Mouse (Mus musculus): ENCODE data around the gene Thnsl2. TPM values are rescaled to one million over a fixed set of nuclear protein-coding genes. Genes with fewer than 3 reads are reported as not detected.

Gene Thnsl2
- total RNA-seq, 2 experiments from 2014 or later = 3.9 to 4.1 TPM

DNA sequence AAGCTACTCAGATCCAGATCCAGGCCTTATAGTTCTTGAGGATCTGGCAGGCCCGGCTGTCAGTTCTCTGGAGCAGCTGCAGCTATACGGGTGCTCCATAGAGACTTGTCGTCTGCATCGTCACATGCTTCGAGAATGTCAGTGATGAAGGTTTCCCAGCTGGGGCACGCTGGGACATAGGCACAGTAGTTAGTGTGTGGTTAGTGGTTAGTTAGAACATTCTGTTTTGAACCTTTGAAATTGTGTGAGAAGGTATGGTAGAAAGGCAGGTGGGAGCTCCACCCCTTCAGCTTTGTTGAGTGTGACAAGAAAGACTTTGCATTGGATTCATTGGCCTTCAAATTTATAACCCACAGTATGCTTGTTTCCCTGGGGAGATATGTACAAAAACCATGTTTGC lies 10.6 kb upstream of the Thnsl2 start:
- H3K4me3 ChIP-seq = no peak overlapping the region
- no peak for TF ChIP-seq CTCF (conservative IDR thresholded peaks at IDR 0.05)
- H3K27ac ChIP-seq = no peak overlapping the region
- DNase-seq (ENCODE audit: low spot score in 2 of 2) = no peak

DNA sequence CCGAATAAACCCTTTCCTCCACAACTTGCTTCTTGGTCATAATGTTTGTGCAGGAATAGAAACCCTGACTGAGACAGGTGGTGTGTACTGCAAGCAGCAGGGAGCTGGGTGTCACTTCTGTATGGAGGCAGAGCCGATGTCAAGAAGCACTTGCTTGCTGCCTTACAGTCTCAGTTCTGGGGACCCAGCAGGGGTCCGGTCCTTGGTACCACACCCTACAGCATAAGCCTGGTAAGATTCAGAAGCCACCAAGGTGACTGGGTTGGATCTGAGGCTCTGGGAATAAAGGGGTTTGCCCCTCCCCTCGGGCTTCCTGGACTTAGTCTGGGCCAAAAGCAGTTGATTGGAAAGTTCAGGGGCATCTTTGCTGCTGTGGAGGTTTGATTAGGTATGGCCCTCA lies 9.2 kb upstream of the Thnsl2 start:
- no peak overlapping the region for H3K4me3 ChIP-seq
- TF ChIP-seq CTCF (conservative IDR thresholded peaks at IDR 0.05) = no peak
- no peak for DNase-seq (ENCODE audit: low spot score in 2 of 2)

DNA sequence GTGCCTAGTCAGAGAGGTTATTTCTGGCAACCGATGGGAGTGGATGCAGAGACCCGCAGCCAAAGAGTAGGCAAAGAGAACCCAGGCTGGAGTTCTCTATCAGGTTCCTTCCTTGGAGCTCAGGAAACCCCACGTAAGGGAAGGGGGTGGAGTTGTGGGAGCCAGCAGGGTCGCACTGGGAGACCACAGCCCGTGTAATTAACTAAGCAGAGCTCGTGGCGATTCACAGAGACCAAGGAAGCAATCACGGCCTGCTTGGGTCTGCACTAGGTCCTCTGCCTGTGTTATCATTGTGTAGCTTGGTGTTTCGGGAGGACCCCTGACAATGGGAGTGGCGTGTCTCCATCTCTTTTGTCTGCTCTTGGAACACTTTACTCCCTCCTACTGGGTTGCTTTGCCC lies 6.9 kb upstream of the Thnsl2 start:
- no peak overlapping the region for H3K4me3 ChIP-seq

More for the DNA sequence above, 9.2 kb upstream of the Thnsl2 start:
- no peak overlapping the region for H3K27ac ChIP-seq

DNA sequence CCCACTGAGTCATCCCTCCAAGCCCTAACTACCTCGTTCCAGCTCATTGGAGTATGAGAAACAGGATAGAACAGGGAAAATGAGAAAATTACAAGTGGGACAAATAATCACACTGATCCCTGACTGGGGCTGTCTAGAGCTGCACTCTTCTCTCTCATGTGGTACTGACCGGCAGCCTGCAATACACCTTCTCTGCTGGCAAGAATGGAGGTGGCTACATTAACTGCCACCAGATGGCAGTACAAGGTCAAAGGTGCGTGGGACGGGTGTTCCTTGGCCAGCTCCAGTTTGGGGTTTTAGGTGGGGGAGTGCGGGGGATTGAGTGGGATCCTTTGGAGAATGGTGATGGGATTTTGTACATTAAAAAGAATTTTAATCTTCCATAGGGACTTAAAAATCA lies 5.3 kb upstream of the Thnsl2 start:
- DNase-seq (ENCODE audit: low spot score in 2 of 2) = peak in 1 of 2 experiments; percentile 29
- Histone ChIP-seq H3K27ac (no peak overlapping the region), H3K4me3 (no peak overlapping the region)
- peak; percentile 77 for TF ChIP-seq CTCF (conservative IDR thresholded peaks at IDR 0.05)

More for the DNA sequence above, 6.9 kb upstream of the Thnsl2 start:
- no peak for TF ChIP-seq CTCF (conservative IDR thresholded peaks at IDR 0.05)
- DNase-seq (ENCODE audit: low spot score in 2 of 2) = no peak
- no peak overlapping the region for H3K27ac ChIP-seq

DNA sequence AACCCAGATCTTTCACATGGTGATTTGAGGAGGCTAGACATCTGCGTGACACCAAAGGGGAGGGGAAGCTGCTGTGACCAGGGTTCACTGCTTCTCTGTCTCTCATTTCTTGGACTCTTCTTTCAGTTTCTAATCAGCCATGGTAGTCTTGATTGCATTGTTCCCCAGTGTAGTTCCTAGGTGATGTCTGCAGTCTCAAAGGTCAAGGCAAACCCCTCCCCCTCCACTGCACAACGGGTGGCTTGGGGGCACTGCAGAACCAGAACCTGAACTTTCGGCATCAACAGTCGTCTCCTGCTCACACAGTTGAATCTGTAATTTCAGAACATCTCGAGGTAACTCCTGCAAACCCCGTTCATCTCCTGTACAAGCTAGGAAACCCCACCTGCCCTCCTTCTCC lies 4.1 kb upstream of the Thnsl2 start:
- no peak for TF ChIP-seq CTCF (conservative IDR thresholded peaks at IDR 0.05)
- no peak overlapping the region for H3K27ac ChIP-seq
- no peak for DNase-seq (ENCODE audit: low spot score in 2 of 2)
- H3K4me3 ChIP-seq = no peak overlapping the region

DNA sequence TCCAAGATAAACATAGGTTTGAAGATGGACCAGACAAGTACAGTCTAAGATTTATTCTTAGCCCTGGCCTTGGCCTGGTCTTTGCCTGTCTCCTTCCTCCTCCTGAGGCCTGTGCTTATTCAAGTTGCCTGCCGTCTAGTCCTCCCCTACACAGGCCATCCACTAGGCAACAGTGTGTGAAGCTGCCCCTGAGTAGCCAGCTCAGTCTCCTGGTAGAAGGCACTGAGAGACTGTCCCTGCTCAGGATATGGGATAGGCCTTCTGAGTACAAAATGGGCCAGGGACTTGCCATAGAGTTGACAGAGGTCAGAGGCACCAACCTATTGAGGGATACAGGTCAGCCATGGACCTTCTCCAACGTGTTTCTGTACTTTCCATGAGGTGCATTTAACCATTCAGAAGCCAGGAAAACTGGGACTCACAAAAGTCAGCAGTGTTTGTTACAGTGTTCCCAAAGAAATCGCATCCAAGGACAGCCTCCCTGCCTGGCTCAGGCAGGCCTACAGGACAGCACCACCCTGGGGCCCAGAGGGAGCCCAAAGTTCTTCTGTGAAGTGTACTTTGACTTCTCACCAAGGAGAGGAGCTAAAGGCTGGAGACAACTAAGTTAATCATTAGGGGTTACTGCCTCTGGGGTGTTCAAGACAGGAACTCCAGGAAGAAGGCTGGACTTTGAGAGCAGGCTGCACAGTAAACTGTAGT lies 1.2 kb upstream of the Thnsl2 start:
- Histone ChIP-seq H3K4me3 (no peak overlapping the region), H3K27ac (peak overlapping the region; percentile 91; the same call in 1 of the 2 replicates)
- DNase-seq (ENCODE audit: low spot score in 2 of 2) = no peak
- TF ChIP-seq CTCF (conservative IDR thresholded peaks at IDR 0.05) = no peak

DNA sequence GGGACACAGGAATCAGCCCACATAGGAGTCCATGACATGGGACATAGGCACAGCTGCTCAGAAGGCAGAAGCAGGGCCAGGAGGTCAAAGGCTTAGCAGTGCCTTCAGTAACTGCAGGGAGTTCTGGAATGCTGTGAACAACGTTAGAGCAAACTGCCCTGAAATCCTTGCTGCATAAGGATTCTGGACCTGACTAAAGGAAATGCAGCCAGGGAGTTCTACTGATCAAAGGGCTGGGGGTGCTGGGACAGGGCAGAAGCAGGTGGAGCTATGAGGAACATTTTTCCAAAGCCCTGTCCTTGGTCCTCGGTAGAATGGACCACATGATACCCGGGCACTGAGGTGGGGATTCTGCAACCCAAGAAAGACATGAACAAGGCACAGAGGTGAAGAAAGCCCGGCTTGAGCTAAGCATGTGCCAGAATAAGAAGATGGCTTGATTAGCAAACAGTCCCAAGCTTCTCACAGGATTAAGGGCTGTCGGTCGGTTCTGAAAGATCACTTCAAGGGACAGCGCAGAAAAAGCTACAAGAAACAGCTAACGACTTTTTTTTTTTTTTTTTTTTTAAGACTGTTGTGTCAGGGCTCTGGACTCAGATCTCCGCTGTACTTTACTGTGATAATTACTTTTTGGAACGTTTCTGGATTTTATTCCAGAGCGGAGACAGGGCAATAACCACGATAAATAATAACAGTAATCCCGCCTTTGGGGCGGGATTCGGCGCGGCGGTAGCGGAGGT lies 915 bp downstream of the Thnsl2 start:
- peak overlapping the region; percentile 81 for H3K4me3 ChIP-seq
- no peak for DNase-seq (ENCODE audit: low spot score in 2 of 2)
- H3K27ac ChIP-seq = peak overlapping the region; percentile 91
- TF ChIP-seq CTCF (conservative IDR thresholded peaks at IDR 0.05) = no peak

DNA sequence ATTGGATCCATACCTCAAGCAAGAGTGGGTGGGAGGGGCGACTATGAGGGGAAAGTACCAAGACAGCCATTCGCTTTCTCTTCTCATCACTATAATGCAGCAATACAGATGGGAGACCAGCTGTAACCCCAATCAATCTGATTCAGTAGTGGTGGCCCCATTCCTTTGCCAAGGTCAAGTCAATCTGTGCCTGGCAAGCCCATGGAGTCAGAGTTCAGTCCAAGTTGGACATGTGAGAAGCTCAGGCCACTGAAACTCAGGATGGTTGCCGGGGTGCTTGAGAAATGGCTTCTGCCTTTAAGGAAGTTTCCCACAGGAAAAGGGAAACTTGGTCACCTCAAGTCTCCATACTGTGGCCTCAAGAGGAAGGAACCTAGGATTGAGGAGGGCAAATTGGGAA lies 9.2 kb downstream of the Thnsl2 start:
- no peak for TF ChIP-seq CTCF (conservative IDR thresholded peaks at IDR 0.05)
- H3K27ac ChIP-seq = no peak overlapping the region
- no peak overlapping the region for H3K4me3 ChIP-seq
- DNase-seq (ENCODE audit: low spot score in 2 of 2) = no peak

DNA sequence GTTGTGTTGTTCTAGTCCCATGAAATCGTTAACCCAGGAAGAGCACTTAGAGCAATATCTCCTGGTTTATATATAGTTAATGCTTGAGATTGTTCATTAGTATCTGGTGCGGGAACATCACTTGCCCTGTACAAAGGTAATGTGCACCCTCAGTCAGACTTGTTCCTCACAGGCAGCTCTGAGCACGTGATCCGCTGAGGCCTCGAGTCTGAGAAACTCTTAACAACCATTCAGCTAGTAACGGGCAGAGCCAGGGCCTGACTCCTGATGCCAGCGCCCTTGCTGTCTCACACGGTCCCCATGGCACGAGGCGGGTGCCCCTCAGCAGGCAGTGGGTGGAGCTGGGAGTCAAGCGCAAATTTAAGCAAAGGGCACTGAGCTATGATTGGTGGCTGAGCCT lies 10.7 kb downstream of the Thnsl2 start:
- Histone ChIP-seq H3K27ac (no peak overlapping the region), H3K4me3 (no peak overlapping the region)
- no peak for DNase-seq (ENCODE audit: low spot score in 2 of 2)
- no peak for TF ChIP-seq CTCF (conservative IDR thresholded peaks at IDR 0.05)

DNA sequence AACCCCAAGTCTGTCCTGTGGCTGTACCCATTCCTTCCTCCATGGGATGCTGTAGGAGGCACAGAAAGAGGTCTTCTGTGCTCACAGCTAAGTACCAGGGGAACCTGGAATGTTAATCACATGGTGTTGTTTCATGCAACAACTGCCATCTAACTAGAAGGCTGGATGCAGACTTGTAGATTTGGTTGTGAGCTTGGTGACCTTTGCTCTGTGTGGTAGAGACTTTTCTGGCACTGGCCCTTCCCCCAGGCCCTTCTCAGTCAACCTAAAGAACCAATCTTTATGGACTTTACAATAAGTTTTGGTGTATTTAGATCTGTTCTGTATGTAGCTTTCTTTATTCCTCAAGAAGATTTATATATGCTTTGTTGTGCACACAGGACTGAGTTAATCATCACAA lies 13.2 kb downstream of the Thnsl2 start:
- H3K4me3 ChIP-seq = no peak overlapping the region
- no peak for DNase-seq (ENCODE audit: low spot score in 2 of 2)
- H3K27ac ChIP-seq = no peak overlapping the region
- TF ChIP-seq CTCF (conservative IDR thresholded peaks at IDR 0.05) = no peak

DNA sequence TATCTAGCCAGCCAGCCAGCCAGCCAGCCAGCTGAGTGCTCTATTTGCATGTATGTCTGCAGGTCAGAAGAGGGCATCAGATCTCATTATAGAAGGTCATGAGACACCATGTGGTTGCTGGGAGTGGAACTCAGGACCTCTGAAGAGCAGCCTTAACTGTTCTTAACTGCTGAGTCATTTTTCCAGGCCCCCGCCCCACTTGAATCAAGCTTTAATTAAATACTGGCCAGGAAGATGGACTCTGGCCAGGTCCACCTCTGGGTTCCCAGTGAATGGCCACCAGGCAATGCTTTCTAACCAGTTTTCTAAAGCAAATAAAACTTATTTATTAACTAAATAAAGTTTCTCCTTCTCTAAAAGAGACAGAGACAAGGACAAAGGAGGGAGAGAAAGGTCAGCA lies 14.0 kb downstream of the Thnsl2 start:
- TF ChIP-seq CTCF (conservative IDR thresholded peaks at IDR 0.05) = no peak

DNA sequence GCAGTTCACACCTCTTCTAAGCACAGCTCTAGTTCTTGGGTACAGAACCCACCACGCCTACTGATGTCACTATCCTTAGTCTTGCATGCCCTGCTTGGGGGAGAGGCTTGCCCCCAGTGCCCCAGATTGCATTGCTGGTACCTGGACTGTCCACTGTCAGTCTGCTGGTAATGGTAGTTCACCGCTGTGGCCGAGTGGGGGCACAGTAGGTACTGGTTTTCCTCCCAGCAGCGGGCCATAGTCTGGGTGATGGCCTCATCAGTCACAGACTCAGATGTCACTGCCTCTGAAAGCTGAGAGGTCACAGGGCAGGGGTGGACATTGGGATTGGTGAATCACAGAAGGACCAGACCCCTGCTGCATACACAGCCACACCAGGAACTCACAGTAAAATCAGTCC lies 15.2 kb downstream of the Thnsl2 start:
- Histone ChIP-seq H3K4me3 (no peak overlapping the region), H3K27ac (no peak overlapping the region)
- TF ChIP-seq CTCF (conservative IDR thresholded peaks at IDR 0.05) = no peak; the same call in 1 of the 2 replicates
- DNase-seq (ENCODE audit: low spot score in 2 of 2) = no peak

More for the DNA sequence above, 14.0 kb downstream of the Thnsl2 start:
- no peak for DNase-seq (ENCODE audit: low spot score in 2 of 2)
- no peak overlapping the region for H3K27ac ChIP-seq
- H3K4me3 ChIP-seq = no peak overlapping the region

DNA sequence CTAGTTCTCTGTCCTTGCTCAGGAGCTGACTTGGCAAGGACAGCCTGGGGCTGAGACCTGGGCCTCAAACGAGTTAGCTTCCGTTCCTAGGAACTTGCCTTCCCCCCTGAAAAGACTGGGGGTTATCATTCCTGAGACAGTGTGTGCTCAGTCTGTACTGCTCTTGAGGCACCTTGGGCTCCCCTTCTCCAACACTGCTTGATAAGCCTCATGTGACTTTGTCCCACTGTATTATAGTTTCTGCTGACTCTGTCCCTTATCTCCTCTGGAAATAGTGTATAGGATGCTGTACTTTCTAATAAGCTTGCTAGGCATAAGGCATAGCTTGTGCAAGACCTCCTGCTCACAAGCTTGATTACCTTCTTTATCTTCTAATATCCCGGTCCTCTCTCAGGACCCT lies 17.9 kb downstream of the Thnsl2 start:
- no peak for DNase-seq (ENCODE audit: low spot score in 2 of 2)
- TF ChIP-seq CTCF (conservative IDR thresholded peaks at IDR 0.05) = no peak
- Histone ChIP-seq H3K27ac (no peak overlapping the region), H3K4me3 (no peak overlapping the region)

Data from layer of hippocampus, adult 2 months (tissue).